Mouse (Mus musculus) erythroblast, embryonic 14.5 days (primary cell): ENCODE data around the gene Ddah2.

ENCODE experiments used
- GATA1 ChIP-seq: IDR thresholded peaks from 2 replicates; pipeline ENCODE4 v1.6.1; 2012; ENCODE audit warnings: low read length, inconsistent platforms, mixed read lengths
- TAL1 ChIP-seq: IDR thresholded peaks from 3 replicates; pipeline ENCODE4 v1.6.1; 2012; ENCODE audit warnings: low read length, inconsistent platforms, mixed read lengths

- TF ChIP-seq GATA1 (no peak), TAL1 (no peak)
These were observed 2.9 kb upstream of the Ddah2 start for GRCm38 (mm10) chr17:35055691-35056495.
